Mouse (Mus musculus) thymus, adult 2 months (tissue): Measurements from ENCODE around the gene Acrbp.

Experiments
- CTCF ChIP-seq: fragments of 200-500 bp; IDR thresholded peaks from 2 replicates; pipeline ENCODE4 v1.5.1; 2012; ENCODE audit warnings: mild to moderate bottlenecking, control low read depth, low read length, moderate library complexity, borderline replicate concordance; ENCODE audit not compliant: control insufficient read depth, poor library complexity, insufficient read depth; ENCODE audit errors: extremely low read depth
- POLR2A ChIP-seq: fragments of 200-500 bp; IDR thresholded peaks from 2 replicates; pipeline ENCODE4 v1.6.1; 2012; ENCODE audit warnings: mild to moderate bottlenecking, low read length, control low read depth, moderate library complexity; ENCODE audit not compliant: control insufficient read depth, poor library complexity, insufficient read depth; ENCODE audit errors: extremely low read depth

DNA sequence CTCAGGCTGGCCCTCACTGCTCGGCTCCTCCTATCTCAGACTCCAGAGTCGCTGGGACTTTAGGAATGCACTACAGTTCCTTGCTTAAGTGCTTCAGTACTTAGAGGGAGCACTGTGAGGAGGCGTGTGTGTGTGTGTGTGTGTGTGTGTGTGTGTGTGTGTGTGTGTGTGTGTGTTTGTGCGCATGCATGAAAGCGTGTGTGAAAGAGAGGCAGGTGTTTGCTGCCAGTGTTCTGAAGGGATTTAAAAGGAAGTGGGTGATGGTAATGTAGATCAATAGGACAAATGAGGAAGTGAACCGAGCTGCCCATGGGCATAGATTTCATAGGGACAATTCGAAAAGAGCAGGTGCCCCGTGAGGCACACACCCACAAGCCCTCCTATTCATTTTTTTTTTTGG, 24.3 kb downstream of the Acrbp start:
- TF ChIP-seq CTCF (no peak), POLR2A (no peak)
